Mouse (Mus musculus) kidney, embryonic 14.5 days (tissue): ENCODE data around the gene Gpbar1. TPM values are rescaled to one million over a fixed set of nuclear protein-coding genes. Genes with fewer than 3 reads are reported as not detected.
A peak's percentile ranks its signal among the peaks of the same experiment; 100 is the strongest.

ENCODE experiments used
- ATAC-seq: fragments of 200-750 bp; cut with Nextera tagmentation; 2 replicates; pipeline ENCODE4 v1.8.0; 2017; ENCODE audit warnings: moderate number of reproducible peaks, mild to moderate bottlenecking, moderate TSS enrichment, moderate library complexity; ENCODE audit not compliant: low FRiP score, low TSS enrichment
- H3K27ac ChIP-seq: fragments of 300-500 bp; sonication (generic); 2 replicates; pipeline ENCODE4 v1.5.1; 2014; ENCODE audit warnings: low read depth, mild to moderate bottlenecking, low read length, moderate library complexity, mixed read lengths
- H3K27me3 ChIP-seq: fragments of 300-500 bp; sonication (generic); 2 replicates; pipeline ENCODE4 v1.6.1; 2014; ENCODE audit warnings: mild to moderate bottlenecking, low read length; ENCODE audit not compliant: control insufficient read depth, insufficient read depth
- H3K36me3 ChIP-seq: fragments of 300-500 bp; sonication (generic); 2 replicates; pipeline ENCODE4 v1.6.1; 2014; ENCODE audit warnings: low read length, mixed read lengths; ENCODE audit not compliant: control insufficient read depth, insufficient read depth
- H3K4me1 ChIP-seq: fragments of 300-500 bp; sonication (generic); 2 replicates; pipeline ENCODE4 v1.6.1; 2014; ENCODE audit warnings: low read length, mixed read lengths; ENCODE audit not compliant: control insufficient read depth, insufficient read depth
- H3K4me2 ChIP-seq: fragments of 300-500 bp; sonication (generic); replicated peaks from 2 replicates; pipeline ENCODE4 v1.6.1; 2014; ENCODE audit warnings: low read depth, mild to moderate bottlenecking, low read length
- H3K4me3 ChIP-seq: fragments of 300-500 bp; sonication (generic); 2 replicates; pipeline ENCODE4 v1.5.1; 2014; ENCODE audit warnings: mild to moderate bottlenecking, low read length
- H3K9ac ChIP-seq: fragments of 300-500 bp; sonication (generic); 2 replicates; pipeline ENCODE4 v1.6.1; 2014; ENCODE audit warnings: low read depth, mild to moderate bottlenecking, low read length, moderate library complexity
- H3K9me3 ChIP-seq: fragments of 300-500 bp; sonication (generic); 2 replicates; pipeline ENCODE4 v1.6.1; 2016; ENCODE audit warnings: low read length; ENCODE audit not compliant: control insufficient read depth
- WGBS: fragments of 180-500 bp; shearing (Covaris S2); extraction: QIAGEN DNeasy Blood & Tissue Kit; methylation state at CpG from one replicate; pipeline ENCODE4 v1.1.7; 2014; 5-methylcytosine and 5-hydroxymethylcytosine counted together
- polyA plus RNA-seq: library from polyadenylated mRNA; unstranded; fragments of >200 nt; fragmentation: Nextera tagmentation; extraction: Ambion mirVana; gene quantifications from 2 replicates; pipeline ENCODE4 v1.2.1, GENCODE M21; 2014

The Gpbar1 gene
- polyA plus RNA-seq = 2.5 and 3.2 TPM in 2 replicates

- H3K27ac ChIP-seq = no peak within 1 kb of the TSS
- 0 out of 2 replicates have a peak within 1 kb of the TSS, but pooled peaks have one; percentile 28 for H3K9ac ChIP-seq
- no peaks in the 10 kb centered on the region for H3K27me3 ChIP-seq
- no peak within 1 kb of the TSS for H3K4me3 ChIP-seq
- WGBS = 91% methylated on average over 10 of the region's 10 CpGs
- H3K4me2 ChIP-seq = 0 out of 2 replicates have a peak within 1 kb of the TSS, but pooled peaks have one; percentile 2
- no peaks in the 10 kb centered on the region for H3K9me3 ChIP-seq
- peaks cover 45% of the 10 kb centered on the region for H3K36me3 ChIP-seq
- peaks cover 17% of the 10 kb centered on the region for H3K4me1 ChIP-seq
- ATAC-seq = no peak
Measured at GRCm38 (mm10) chr1:74278538-74278937, at the start of gene Gpbar1. Gpbar1 (plus strand) TSS chr1:74278550.

- H3K27ac ChIP-seq = no peak overlapping the region
- H3K4me1 ChIP-seq = no peaks in the 10 kb centered on the region
- no peaks in the 10 kb centered on the region for H3K27me3 ChIP-seq
- no peak overlapping the region for H3K4me2 ChIP-seq
- H3K9ac ChIP-seq = no peak overlapping the region
- no peaks in the 10 kb centered on the region for H3K36me3 ChIP-seq
- no peak for ATAC-seq
- no peak overlapping the region for H3K4me3 ChIP-seq
- 62% methylated on average over 2 of the region's 2 CpGs for WGBS
- no peaks in the 10 kb centered on the region for H3K9me3 ChIP-seq
Measured at GRCm38 (mm10) chr1:74229942-74230341, 48.4 kb upstream of the Gpbar1 start.

- Histone ChIP-seq H3K9ac (no peak overlapping the region), H3K4me1 (no peaks in the 10 kb centered on the region), H3K4me3 (no peak overlapping the region), H3K27ac (no peak overlapping the region), H3K36me3 (no peaks in the 10 kb centered on the region), H3K9me3 (no peaks in the 10 kb centered on the region), H3K27me3 (no peaks in the 10 kb centered on the region), H3K4me2 (no peak overlapping the region)
- WGBS = 60% methylated on average over 1 of the region's 1 CpGs
- ATAC-seq = no peak
Measured at GRCm38 (mm10) chr1:74230992-74231391, 47.4 kb upstream of the Gpbar1 start.

- Histone ChIP-seq H3K4me1 (peaks cover 34% of the 10 kb centered on the region), H3K4me2 (peak within 1 kb of the TSS; percentile 75), H3K4me3 (peak within 1 kb of the TSS; percentile 87), H3K9me3 (no peaks in the 10 kb centered on the region), H3K27ac (peak within 1 kb of the TSS; percentile 79), H3K9ac (peak within 1 kb of the TSS; percentile 92), H3K27me3 (no peaks in the 10 kb centered on the region), H3K36me3 (no peaks in the 10 kb centered on the region)
- peak; percentile 94 for ATAC-seq
- under 1% methylated on average over 45 of the region's 55 CpGs for WGBS
Measured at GRCm38 (mm10) chr1:74235938-74236589, 42.3 kb upstream of the Gpbar1 start, which contains the start of gene Arpc2. Arpc2 (plus strand) TSS chr1:74236084.

GRCm38 (mm10) chr1:74236590-74237317 lies 41.6 kb upstream of the Gpbar1 start:
- Histone ChIP-seq H3K4me2 (peak overlapping the region; percentile 75), H3K36me3 (no peaks in the 10 kb centered on the region), H3K4me1 (peaks cover 34% of the 10 kb centered on the region), H3K27ac (peak overlapping the region; percentile 79), H3K4me3 (peak overlapping the region; percentile 87), H3K27me3 (no peaks in the 10 kb centered on the region), H3K9me3 (no peaks in the 10 kb centered on the region), H3K9ac (peak overlapping the region; percentile 92)
- ATAC-seq = peak; percentile 43; the same call in 1 of the 2 replicates
- WGBS = under 1% methylated on average over 55 of the region's 57 CpGs

GRCm38 (mm10) chr1:74237671-74238070 lies 40.7 kb upstream of the Gpbar1 start:
- Histone ChIP-seq H3K27me3 (no peaks in the 10 kb centered on the region), H3K4me1 (peaks cover 34% of the 10 kb centered on the region), H3K27ac (no peak overlapping the region), H3K36me3 (no peaks in the 10 kb centered on the region), H3K9ac (peak overlapping the region; percentile 92), H3K9me3 (no peaks in the 10 kb centered on the region), H3K4me2 (peak overlapping the region; percentile 75), H3K4me3 (peak overlapping the region; percentile 87)
- WGBS = 29% methylated on average over 5 of the region's 5 CpGs
- ATAC-seq = no peak

- Histone ChIP-seq H3K4me3 (peak overlapping the region; percentile 87), H3K9ac (peak overlapping the region; percentile 92), H3K9me3 (no peaks in the 10 kb centered on the region), H3K27me3 (no peaks in the 10 kb centered on the region), H3K4me2 (peak overlapping the region; percentile 75), H3K4me1 (peaks cover 34% of the 10 kb centered on the region), H3K27ac (no peak overlapping the region), H3K36me3 (no peaks in the 10 kb centered on the region)
- ATAC-seq = no peak
- WGBS = 60% methylated on average over 1 of the region's 1 CpGs
Measured at GRCm38 (mm10) chr1:74238136-74238535, 40.2 kb upstream of the Gpbar1 start.

- Histone ChIP-seq H3K4me3 (peak overlapping the region; percentile 13; the same call in 1 of the 2 replicates), H3K9me3 (no peaks in the 10 kb centered on the region), H3K4me2 (peak overlapping the region; percentile 75), H3K36me3 (no peaks in the 10 kb centered on the region), H3K4me1 (peaks cover 34% of the 10 kb centered on the region), H3K9ac (peak overlapping the region; percentile 28; the same call in 1 of the 2 replicates), H3K27me3 (no peaks in the 10 kb centered on the region), H3K27ac (no peak overlapping the region; the same call in 1 of the 2 replicates)
- ATAC-seq = no peak
- 66% methylated on average over 7 of the region's 7 CpGs for WGBS
Measured at GRCm38 (mm10) chr1:74239162-74239561, 39.2 kb upstream of the Gpbar1 start.

- WGBS = 57% methylated on average over 11 of the region's 11 CpGs
- Histone ChIP-seq H3K4me2 (peak overlapping the region; percentile 75), H3K9me3 (no peaks in the 10 kb centered on the region), H3K4me3 (peak overlapping the region; percentile 13; the same call in 1 of the 2 replicates), H3K4me1 (peaks cover 34% of the 10 kb centered on the region), H3K27ac (no peak overlapping the region; the same call in 1 of the 2 replicates), H3K36me3 (no peaks in the 10 kb centered on the region), H3K27me3 (no peaks in the 10 kb centered on the region), H3K9ac (no peak overlapping the region)
- no peak for ATAC-seq
Measured at GRCm38 (mm10) chr1:74239618-74240017, 38.7 kb upstream of the Gpbar1 start.
